Mouse (Mus musculus) olfactory bulb, adult 2 months (tissue): Measurements from ENCODE around the gene Shc1.

ENCODE experiments used
- CTCF ChIP-seq: fragments of 200-500 bp; IDR thresholded peaks from 2 replicates; pipeline ENCODE4 v1.5.1; 2012; ENCODE audit warnings: low read depth, mild to moderate bottlenecking, low read length, moderate library complexity; ENCODE audit not compliant: insufficient read depth
- POLR2A ChIP-seq: fragments of 200-500 bp; IDR thresholded peaks from 2 replicates; pipeline ENCODE4 v1.6.1; 2012; ENCODE audit warnings: mild to moderate bottlenecking, low read depth, low read length, moderate library complexity; ENCODE audit not compliant: insufficient read depth

DNA sequence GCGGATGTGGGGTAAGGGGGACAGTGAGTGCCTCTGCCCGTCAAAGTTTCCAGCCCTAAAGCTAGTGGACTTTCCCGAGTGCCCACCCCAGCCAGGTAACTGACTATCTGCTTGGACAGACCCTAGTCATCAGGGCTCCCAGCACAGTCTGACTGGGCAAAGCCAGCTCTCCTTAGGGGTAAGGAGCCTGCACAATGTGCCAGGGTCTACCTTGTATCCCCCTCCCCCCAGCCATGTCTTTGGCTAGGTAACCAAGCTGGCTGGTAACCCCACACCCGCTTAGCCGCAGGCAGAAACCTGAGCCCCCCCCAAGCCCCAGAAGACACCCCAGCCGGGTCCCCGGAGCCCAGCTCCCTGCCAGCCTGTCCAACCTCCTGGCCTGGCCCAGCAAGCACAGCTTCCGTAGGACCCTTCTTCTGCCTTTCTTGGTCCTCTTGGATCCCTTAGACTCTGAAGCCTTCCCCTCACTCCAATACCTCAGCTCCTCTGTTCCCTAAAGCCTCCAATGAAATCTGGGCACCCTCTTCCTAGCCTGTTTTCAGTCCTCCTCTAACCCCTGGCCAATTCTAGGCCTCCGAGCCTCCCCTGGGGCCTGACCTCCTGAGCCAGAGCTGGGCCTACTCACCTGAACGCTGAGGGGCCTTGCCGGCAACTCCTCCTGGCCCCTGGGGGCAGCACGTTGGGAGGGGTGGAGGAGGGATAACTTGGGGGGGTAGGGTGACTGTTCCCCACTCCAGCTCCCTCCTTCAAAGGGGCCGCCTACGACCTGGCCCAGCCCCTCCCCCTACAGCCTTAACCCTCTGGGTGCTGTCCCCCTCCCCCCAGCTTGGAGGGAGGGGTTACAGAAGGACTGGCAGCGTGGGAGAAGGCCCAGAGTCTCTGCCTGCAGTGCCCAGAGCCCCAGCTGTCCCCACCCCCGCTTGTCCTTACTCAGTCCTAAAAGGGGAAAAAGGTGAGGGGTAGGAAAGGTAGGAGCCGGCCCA, 31.5 kb upstream of the Shc1 start:
- TF ChIP-seq CTCF (no peak), POLR2A (no peak)
